Mouse (Mus musculus) ES-E14 (cell line): Measurements from ENCODE around the gene Ccm2.

Experiments
- CHD2 ChIP-seq: IDR thresholded peaks from 2 replicates; pipeline ENCODE4 v1.6.1; 2014; ENCODE audit warnings: mild to moderate bottlenecking, low read depth, low read length, inconsistent platforms
- HCFC1 ChIP-seq: IDR thresholded peaks from 2 replicates; pipeline ENCODE4 v1.6.1; 2012; ENCODE audit warnings: low read length, inconsistent platforms, borderline replicate concordance; ENCODE audit not compliant: insufficient read depth
- MAFK ChIP-seq: IDR thresholded peaks from 2 replicates; pipeline ENCODE4 v1.6.1; 2014; ENCODE audit warnings: mild to moderate bottlenecking, low read depth, low read length, inconsistent platforms; ENCODE audit not compliant: insufficient read depth
- ZC3H11A ChIP-seq: IDR thresholded peaks from 2 replicates; pipeline ENCODE4 v1.6.1; 2012; ENCODE audit warnings: low read depth, mild to moderate bottlenecking, inconsistent platforms, low read length, borderline replicate concordance
- ZNF384 ChIP-seq: IDR thresholded peaks from 2 replicates; pipeline ENCODE4 v1.6.1; 2012; ENCODE audit warnings: low read depth, low read length, inconsistent platforms

- TF ChIP-seq MAFK: no peak
- no peak for TF ChIP-seq CHD2
- TF ChIP-seq ZNF384: no peak
- TF ChIP-seq HCFC1: no peak
- no peak for TF ChIP-seq ZC3H11A
Observed at GRCm38 (mm10) chr11:6560655-6561360, 14.1 kb downstream of the Ccm2 start.
